Mouse (Mus musculus) neural tube, embryonic 11.5 days (tissue): ENCODE data around the gene Gmppa. TPM values are rescaled to one million over a fixed set of nuclear protein-coding genes. Genes with fewer than 3 reads are reported as not detected.

Experiments used
- ATAC-seq: fragments of 200-750 bp; cut with Nextera tagmentation; 2 replicates; pipeline ENCODE4 v1.8.0; 2017; ENCODE audit warnings: moderate number of reproducible peaks, mild to moderate bottlenecking, moderate TSS enrichment, moderate library complexity; ENCODE audit not compliant: insufficient read depth, low FRiP score, low TSS enrichment
- DNase-seq: peaks from one replicate; pipeline ENCODE4 v3.0.0-alpha.2; 2015; ENCODE audit warnings: low spot score
- H3K27ac ChIP-seq: fragments of 300-500 bp; sonication (generic); 2 replicates; pipeline ENCODE4 v1.5.1; 2014; ENCODE audit warnings: low read depth, mild to moderate bottlenecking, low read length
- H3K27me3 ChIP-seq: fragments of 300-500 bp; sonication (generic); 2 replicates; pipeline ENCODE4 v1.6.1; 2014; ENCODE audit warnings: mild to moderate bottlenecking, low read length, mixed read lengths; ENCODE audit not compliant: control insufficient read depth, insufficient read depth
- H3K36me3 ChIP-seq: fragments of 300-500 bp; sonication (generic); 2 replicates; pipeline ENCODE4 v1.6.1; 2014; ENCODE audit warnings: mild to moderate bottlenecking, low read length, moderate library complexity, mixed read lengths; ENCODE audit not compliant: control insufficient read depth, insufficient read depth
- H3K4me1 ChIP-seq: fragments of 300-500 bp; sonication (generic); 2 replicates; pipeline ENCODE4 v1.6.1; 2014; ENCODE audit warnings: low read length, mixed read lengths; ENCODE audit not compliant: control insufficient read depth, insufficient read depth
- H3K4me2 ChIP-seq: fragments of 300-500 bp; sonication (generic); 2 replicates; pipeline ENCODE4 v1.6.1; 2014; ENCODE audit warnings: low read depth, mild to moderate bottlenecking, moderate library complexity
- H3K4me3 ChIP-seq: fragments of 300-500 bp; sonication (generic); 2 replicates; pipeline ENCODE4 v1.5.1; 2014; ENCODE audit warnings: low read depth, low read length
- H3K9ac ChIP-seq: fragments of 300-500 bp; sonication (generic); 2 replicates; pipeline ENCODE4 v1.6.1; 2014; ENCODE audit warnings: mild to moderate bottlenecking, low read length
- H3K9me3 ChIP-seq: fragments of 300-500 bp; sonication (generic); 2 replicates; pipeline ENCODE4 v1.6.1; 2016; ENCODE audit warnings: low read length; ENCODE audit not compliant: control insufficient read depth
- WGBS: fragments of 180-500 bp; shearing (Covaris S2); extraction: QIAGEN DNeasy Blood & Tissue Kit; methylation state at CpG from one replicate; pipeline ENCODE4 v1.1.7; 2014; 5-methylcytosine and 5-hydroxymethylcytosine counted together
- polyA plus RNA-seq: library from polyadenylated mRNA; unstranded; fragments of >200 nt; fragmentation: Nextera tagmentation; extraction: Ambion mirVana; gene quantifications from 2 replicates; pipeline ENCODE4 v1.2.1, GENCODE M21; 2014

Gene Gmppa
- 62.5 and 64.2 TPM in 2 replicates for polyA plus RNA-seq

- no peaks in the 10 kb centered on the region; the same call in none of the 2 replicates for H3K36me3 ChIP-seq
- ATAC-seq (peak; percentile 77), DNase-seq (peak; percentile 88)
- H3K27ac ChIP-seq: no peak within 1 kb of the TSS
- peak within 1 kb of the TSS; percentile 49 for H3K4me3 ChIP-seq
- WGBS: 5% methylated on average over 28 of the region's 28 CpGs
- peak within 1 kb of the TSS; percentile 50 for H3K4me2 ChIP-seq
- peaks cover 3% of the 10 kb centered on the region; the same call in 1 of the 2 replicates for H3K4me1 ChIP-seq
- H3K9ac ChIP-seq: peak within 1 kb of the TSS; percentile 53
- no peaks in the 10 kb centered on the region for H3K9me3 ChIP-seq
- no peaks in the 10 kb centered on the region for H3K27me3 ChIP-seq
These were observed at the start of gene Gmppa for GRCm38 (mm10) chr1:75435475-75436328. Gene Gmppa (plus strand): TSS chr1:75435930.

- Histone ChIP-seq H3K4me2 (no peak overlapping the region), H3K27me3 (peaks cover 35% of the 10 kb centered on the region), H3K36me3 (no peaks in the 10 kb centered on the region), H3K4me3 (no peak overlapping the region), H3K9me3 (no peaks in the 10 kb centered on the region), H3K27ac (no peak overlapping the region), H3K9ac (no peak overlapping the region), H3K4me1 (peaks cover 34% of the 10 kb centered on the region)
- ATAC-seq (no peak), DNase-seq (no peak)
- WGBS: 47% methylated on average over 4 of the region's 4 CpGs
These were observed 49.6 kb upstream of the Gmppa start for GRCm38 (mm10) chr1:75386149-75386548.

- DNase-seq (no peak), ATAC-seq (no peak)
- Histone ChIP-seq H3K27me3 (peaks cover 35% of the 10 kb centered on the region), H3K4me1 (peaks cover 29% of the 10 kb centered on the region), H3K9ac (no peak overlapping the region; the same call in 1 of the 2 replicates), H3K36me3 (no peaks in the 10 kb centered on the region), H3K27ac (no peak overlapping the region), H3K4me3 (0 out of 2 replicates have a peak overlapping the region, but pooled peaks have one; percentile 18), H3K9me3 (no peaks in the 10 kb centered on the region), H3K4me2 (peak overlapping the region; percentile 36; the same call in 1 of the 2 replicates)
- 7% methylated on average over 7 of the region's 7 CpGs for WGBS
These were observed 48.2 kb upstream of the Gmppa start for GRCm38 (mm10) chr1:75387469-75387928.

GRCm38 (mm10) chr1:75387929-75388897 lies 47.5 kb upstream of the Gmppa start:
- H3K4me1 ChIP-seq: peaks cover 27% of the 10 kb centered on the region
- H3K4me2 ChIP-seq: peak overlapping the region; percentile 36
- H3K27me3 ChIP-seq: peaks cover 35% of the 10 kb centered on the region
- WGBS: 4% methylated on average over 94 of the region's 94 CpGs
- H3K9me3 ChIP-seq: no peaks in the 10 kb centered on the region
- ATAC-seq (no peak), DNase-seq (peak; percentile 51)
- no peaks in the 10 kb centered on the region for H3K36me3 ChIP-seq
- H3K27ac ChIP-seq: no peak overlapping the region
- H3K9ac ChIP-seq: peak overlapping the region; percentile 49
- H3K4me3 ChIP-seq: peak overlapping the region; percentile 18

GRCm38 (mm10) chr1:75388898-75389515 lies 46.7 kb upstream of the Gmppa start:
- no peak overlapping the region; the same call in 1 of the 2 replicates for H3K4me3 ChIP-seq
- peak overlapping the region; percentile 36; the same call in 1 of the 2 replicates for H3K4me2 ChIP-seq
- H3K27ac ChIP-seq: no peak overlapping the region
- peak overlapping the region; percentile 49; the same call in 1 of the 2 replicates for H3K9ac ChIP-seq
- H3K27me3 ChIP-seq: peaks cover 35% of the 10 kb centered on the region
- 22% methylated on average over 23 of the region's 23 CpGs for WGBS
- no peaks in the 10 kb centered on the region for H3K9me3 ChIP-seq
- H3K4me1 ChIP-seq: peaks cover 27% of the 10 kb centered on the region
- ATAC-seq (no peak), DNase-seq (no peak)
- no peaks in the 10 kb centered on the region for H3K36me3 ChIP-seq

- no peak overlapping the region for H3K9ac ChIP-seq
- DNase-seq: no peak
- 75% methylated on average over 9 of the region's 9 CpGs for WGBS
These were observed 42.6 kb upstream of the Gmppa start for GRCm38 (mm10) chr1:75393139-75393538.

GRCm38 (mm10) chr1:75393846-75394245 lies 41.9 kb upstream of the Gmppa start:
- Histone ChIP-seq H3K27me3 (peaks cover 7% of the 10 kb centered on the region), H3K27ac (no peak overlapping the region), H3K4me1 (peaks cover 5% of the 10 kb centered on the region), H3K9ac (no peak overlapping the region), H3K4me3 (no peak overlapping the region), H3K36me3 (no peaks in the 10 kb centered on the region), H3K4me2 (no peak overlapping the region), H3K9me3 (no peaks in the 10 kb centered on the region)
- WGBS: 94% methylated on average over 3 of the region's 3 CpGs
- DNase-seq: no peak
- ATAC-seq: no peak

More at GRCm38 (mm10) chr1:75393139-75393538, 42.6 kb upstream of the Gmppa start:
- Histone ChIP-seq H3K9me3 (no peaks in the 10 kb centered on the region), H3K36me3 (no peaks in the 10 kb centered on the region), H3K4me2 (no peak overlapping the region), H3K27ac (no peak overlapping the region), H3K4me1 (peaks cover 9% of the 10 kb centered on the region), H3K4me3 (no peak overlapping the region), H3K27me3 (peaks cover 14% of the 10 kb centered on the region)
- no peak for ATAC-seq
